Mouse (Mus musculus) megakaryocyte, embryonic 14.5 days (primary cell): ENCODE measurements around the gene Ntn1.

Experiments used
- FLI1 ChIP-seq: IDR thresholded peaks from 2 replicates; pipeline ENCODE4 v1.6.1; 2012; ENCODE audit warnings: low read length, inconsistent platforms, mixed read lengths
- GATA1 ChIP-seq: IDR thresholded peaks from 3 replicates; pipeline ENCODE4 v1.6.1; 2012; ENCODE audit warnings: mixed read lengths, low read length, inconsistent platforms, borderline replicate concordance

DNA sequence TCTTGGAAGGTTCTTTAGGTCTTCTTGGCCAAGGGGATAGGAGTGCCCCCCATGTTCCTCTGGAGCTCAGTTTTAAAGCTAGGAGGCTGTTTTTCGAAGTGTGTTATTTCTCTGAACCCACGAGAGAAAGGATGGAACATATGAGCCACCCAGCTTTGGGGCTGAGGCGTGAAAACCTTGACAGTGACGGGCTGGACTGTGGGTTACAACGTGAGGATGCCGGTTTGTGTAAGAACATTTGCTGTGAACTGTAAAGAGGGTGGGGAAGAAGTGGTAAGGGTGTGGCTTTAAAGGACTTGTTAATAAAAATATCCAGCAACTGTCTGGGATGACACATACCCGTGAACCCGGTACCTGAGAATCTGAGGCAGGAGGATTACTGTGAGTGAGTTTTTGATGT is 41.7 kb upstream of the Ntn1 start:
- TF ChIP-seq GATA1: no peak
- TF ChIP-seq FLI1: no peak
